Mouse (Mus musculus) lung, embryonic 14.5 days (tissue): Measurements from ENCODE around the gene Hes2. TPM values are rescaled to one million over a fixed set of nuclear protein-coding genes. Genes with fewer than 3 reads are reported as not detected.

Source experiments
- ATAC-seq: fragments of 200-750 bp; cut with Nextera tagmentation; 2 replicates; pipeline ENCODE4 v1.8.0; 2017; ENCODE audit warnings: mild to moderate bottlenecking, moderate TSS enrichment, moderate library complexity; ENCODE audit not compliant: insufficient read depth
- DNase-seq: peaks from one replicate; pipeline ENCODE4 v3.0.0-alpha.2; 2015
- H3K27ac ChIP-seq: fragments of 300-500 bp; sonication (generic); 2 replicates; pipeline ENCODE4 v1.5.1; 2014; ENCODE audit warnings: low read depth, mild to moderate bottlenecking, moderate library complexity
- H3K27me3 ChIP-seq: fragments of 300-500 bp; sonication (generic); 2 replicates; pipeline ENCODE4 v1.6.1; 2014; ENCODE audit warnings: low read length, control low read depth; ENCODE audit not compliant: insufficient read depth
- H3K36me3 ChIP-seq: fragments of 300-500 bp; sonication (generic); 2 replicates; pipeline ENCODE4 v1.6.1; 2014; ENCODE audit warnings: control low read depth; ENCODE audit not compliant: insufficient read depth
- H3K4me1 ChIP-seq: fragments of 300-500 bp; sonication (generic); 2 replicates; pipeline ENCODE4 v1.6.1; 2014; ENCODE audit warnings: antibody characterized with exemption, control low read depth; ENCODE audit not compliant: insufficient read depth
- H3K4me2 ChIP-seq: fragments of 300-500 bp; sonication (generic); 2 replicates; pipeline ENCODE4 v1.6.1; 2014; ENCODE audit warnings: mild to moderate bottlenecking
- H3K4me3 ChIP-seq: fragments of 300-500 bp; sonication (generic); 2 replicates; pipeline ENCODE4 v1.5.1; 2014; ENCODE audit warnings: low read depth, low read length
- H3K9ac ChIP-seq: fragments of 300-500 bp; sonication (generic); 2 replicates; pipeline ENCODE4 v1.6.1; 2014
- H3K9me3 ChIP-seq: fragments of 300-500 bp; sonication (generic); 2 replicates; pipeline ENCODE4 v1.6.1; 2016; ENCODE audit warnings: low read depth, low read length, control low read depth
- CTCF ChIP-seq: IDR thresholded peaks from 2 replicates; pipeline ENCODE4 v1.5.1; 2016; ENCODE audit warnings: antibody characterized with exemption, low read depth
- WGBS: fragments of 180-500 bp; shearing (Covaris S2); extraction: QIAGEN DNeasy Blood & Tissue Kit; methylation state at CpG from one replicate; pipeline ENCODE4 v1.1.7; 2014; 5-methylcytosine and 5-hydroxymethylcytosine counted together
- polyA plus RNA-seq: library from polyadenylated mRNA; unstranded; fragments of >200 nt; fragmentation: Nextera tagmentation; extraction: Ambion mirVana; gene quantifications from 2 replicates; pipeline ENCODE4 v1.2.1, GENCODE M21; 2014

The Hes2 gene
- polyA plus RNA-seq, 1 experiment from 2014 or later = not detected

GRCm38 (mm10) chr4:152194476-152195175, 36.0 kb downstream of the Hes2 start:
- WGBS = 82% methylated on average over 3 of the region's 3 CpGs
- no peak overlapping the region for H3K4me3 ChIP-seq
- H3K27me3 ChIP-seq = no peaks in the 10 kb centered on the region
- no peak for DNase-seq
- no peak for ATAC-seq
- TF ChIP-seq CTCF = no peak
- no peak overlapping the region for H3K4me2 ChIP-seq
- H3K27ac ChIP-seq = no peak overlapping the region
- H3K9ac ChIP-seq = no peak overlapping the region
- H3K9me3 ChIP-seq = no peaks in the 10 kb centered on the region
- no peaks in the 10 kb centered on the region for H3K4me1 ChIP-seq
- H3K36me3 ChIP-seq = no peaks in the 10 kb centered on the region

- WGBS = 86% methylated on average over 8 of the region's 9 CpGs
- no peaks in the 10 kb centered on the region for H3K9me3 ChIP-seq
These were observed 37.6 kb downstream of the Hes2 start for GRCm38 (mm10) chr4:152196276-152196675.

GRCm38 (mm10) chr4:152197545-152197944, 38.9 kb downstream of the Hes2 start:
- ATAC-seq (no peak), DNase-seq (no peak)
- no peaks in the 10 kb centered on the region for H3K27me3 ChIP-seq
- no peak for TF ChIP-seq CTCF
- WGBS = 53% methylated on average over 5 of the region's 5 CpGs
- H3K27ac ChIP-seq = no peak overlapping the region
- no peaks in the 10 kb centered on the region for H3K9me3 ChIP-seq
- peaks cover 15% of the 10 kb centered on the region for H3K4me1 ChIP-seq
- no peak overlapping the region for H3K4me2 ChIP-seq
- H3K9ac ChIP-seq = no peak overlapping the region
- no peak overlapping the region for H3K4me3 ChIP-seq
- no peaks in the 10 kb centered on the region for H3K36me3 ChIP-seq

More at GRCm38 (mm10) chr4:152196276-152196675, 37.6 kb downstream of the Hes2 start:
- Histone ChIP-seq H3K27me3 (no peaks in the 10 kb centered on the region), H3K36me3 (no peaks in the 10 kb centered on the region), H3K4me2 (no peak overlapping the region), H3K4me1 (peaks cover 4% of the 10 kb centered on the region), H3K4me3 (no peak overlapping the region), H3K27ac (no peak overlapping the region), H3K9ac (no peak overlapping the region)
- DNase-seq (no peak), ATAC-seq (no peak)
- TF ChIP-seq CTCF = no peak

- WGBS = 59% methylated on average over 1 of the region's 1 CpGs
- Histone ChIP-seq H3K4me2 (no peak overlapping the region), H3K27ac (no peak overlapping the region), H3K36me3 (no peaks in the 10 kb centered on the region), H3K27me3 (no peaks in the 10 kb centered on the region), H3K9me3 (no peaks in the 10 kb centered on the region), H3K4me3 (no peak overlapping the region), H3K9ac (no peak overlapping the region), H3K4me1 (peaks cover 19% of the 10 kb centered on the region)
- no peak for ATAC-seq
- no peak for TF ChIP-seq CTCF
- DNase-seq = no peak
These were observed 41.0 kb downstream of the Hes2 start for GRCm38 (mm10) chr4:152199617-152200016.

- ATAC-seq = peak; percentile 87
- no peaks in the 10 kb centered on the region for H3K9me3 ChIP-seq
- peak; percentile 83 for DNase-seq
- no peak overlapping the region for H3K4me3 ChIP-seq
- no peak overlapping the region for H3K4me2 ChIP-seq
- no peaks in the 10 kb centered on the region for H3K27me3 ChIP-seq
- H3K27ac ChIP-seq = peak overlapping the region; percentile 46; the same call in 1 of the 2 replicates
- no peak overlapping the region for H3K9ac ChIP-seq
- no peak for TF ChIP-seq CTCF
- 27% methylated on average over 6 of the region's 6 CpGs for WGBS
- H3K4me1 ChIP-seq = peaks cover 19% of the 10 kb centered on the region
- H3K36me3 ChIP-seq = no peaks in the 10 kb centered on the region
These were observed 42.8 kb downstream of the Hes2 start for GRCm38 (mm10) chr4:152201492-152201891.

GRCm38 (mm10) chr4:152202418-152202817, 43.8 kb downstream of the Hes2 start:
- DNase-seq (no peak), ATAC-seq (no peak)
- no peaks in the 10 kb centered on the region for H3K9me3 ChIP-seq
- WGBS = 100% methylated on average over 1 of the region's 1 CpGs
- no peak overlapping the region for H3K27ac ChIP-seq
- no peaks in the 10 kb centered on the region for H3K36me3 ChIP-seq
- H3K9ac ChIP-seq = no peak overlapping the region
- H3K4me2 ChIP-seq = no peak overlapping the region
- no peak for TF ChIP-seq CTCF
- H3K4me3 ChIP-seq = no peak overlapping the region
- no peaks in the 10 kb centered on the region for H3K27me3 ChIP-seq
- peaks cover 19% of the 10 kb centered on the region for H3K4me1 ChIP-seq

GRCm38 (mm10) chr4:152202905-152203304, 44.2 kb downstream of the Hes2 start:
- no peak overlapping the region for H3K27ac ChIP-seq
- peaks cover 19% of the 10 kb centered on the region for H3K4me1 ChIP-seq
- H3K9ac ChIP-seq = no peak overlapping the region
- 67% methylated on average over 3 of the region's 3 CpGs for WGBS
- DNase-seq (peak; percentile 14), ATAC-seq (no peak)
- no peaks in the 10 kb centered on the region for H3K36me3 ChIP-seq
- H3K4me3 ChIP-seq = no peak overlapping the region
- no peak overlapping the region for H3K4me2 ChIP-seq
- no peaks in the 10 kb centered on the region for H3K27me3 ChIP-seq
- no peak for TF ChIP-seq CTCF
- no peaks in the 10 kb centered on the region for H3K9me3 ChIP-seq
